Mouse (Mus musculus): Measurements from ENCODE around the gene Arf3. TPM values are rescaled to one million over a fixed set of nuclear protein-coding genes. Genes with fewer than 3 reads are reported as not detected.
"Not testable (repeated sequence)": the region's sequence is repeated elsewhere in the genome, so short reads cannot be mapped to it uniquely, and the experiment has no call there.

The Arf3 gene
- 1 to 10 TPM; 8.1 to 9.0 TPM for total RNA-seq (2021)
- long read RNA-seq, experiment 1, full-length matches to known transcripts, result 6 of 9 reads
- long read RNA-seq, experiment 1, partial matches to known transcripts, result 0 of 9 reads
- long read RNA-seq, experiment 1, other reads (novel, unspliced or antisense), result 3 of 9 reads
- long read RNA-seq, experiment 2, full-length matches to known transcripts, result 5 of 9 reads
- long read RNA-seq, experiment 2, partial matches to known transcripts, result 1 of 9 reads
- long read RNA-seq, experiment 2, other reads (novel, unspliced or antisense), result 3 of 9 reads

DNA sequence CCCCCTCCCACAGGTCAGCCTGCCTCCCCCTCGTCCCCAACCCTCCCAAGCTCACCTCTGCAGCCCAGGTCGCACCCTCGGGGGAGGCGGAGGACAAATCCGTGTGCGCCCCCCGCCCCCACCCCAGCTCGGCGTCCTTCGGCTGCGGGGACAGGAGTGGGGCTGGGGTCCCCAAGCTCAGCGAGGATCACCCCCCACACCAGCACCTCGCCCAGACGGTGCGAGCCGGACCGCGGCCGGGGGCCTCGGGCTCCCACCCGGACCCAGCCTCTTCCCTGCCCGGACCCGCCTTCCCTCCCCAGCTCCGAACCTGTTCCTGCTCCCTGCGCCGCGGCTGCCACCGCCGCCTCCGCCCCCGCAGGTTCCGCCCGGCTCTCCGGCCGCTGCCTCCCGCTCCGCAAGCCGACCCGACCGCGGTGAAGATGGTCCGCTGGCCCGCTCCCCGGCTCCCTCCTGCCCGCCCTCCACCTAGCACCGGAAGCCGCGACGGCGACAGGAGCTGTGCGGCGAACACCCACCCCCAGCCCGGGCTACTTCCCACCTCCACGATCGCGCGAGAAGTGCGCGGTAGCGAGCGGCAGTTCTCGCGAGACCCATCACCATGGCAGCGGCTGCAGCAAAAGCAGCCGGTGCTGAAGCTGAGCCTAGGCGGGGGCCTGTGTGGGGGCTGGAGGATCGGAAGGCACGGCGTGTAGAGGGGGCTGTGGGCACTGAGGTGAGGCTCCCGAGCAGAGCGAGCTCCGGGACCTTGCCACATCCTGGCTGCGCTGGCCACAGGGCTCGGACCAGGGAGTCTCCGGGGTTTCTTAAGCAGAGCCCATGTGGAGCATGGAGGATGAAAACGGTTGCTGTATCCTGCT is at the start of gene Arf3:
Gene Arf3 (minus strand): TSS at position 545 of the 860 bp plus-strand sequence.
- peak; percentile 95 for DNase-seq (ENCODE audit: low spot score)

DNA sequence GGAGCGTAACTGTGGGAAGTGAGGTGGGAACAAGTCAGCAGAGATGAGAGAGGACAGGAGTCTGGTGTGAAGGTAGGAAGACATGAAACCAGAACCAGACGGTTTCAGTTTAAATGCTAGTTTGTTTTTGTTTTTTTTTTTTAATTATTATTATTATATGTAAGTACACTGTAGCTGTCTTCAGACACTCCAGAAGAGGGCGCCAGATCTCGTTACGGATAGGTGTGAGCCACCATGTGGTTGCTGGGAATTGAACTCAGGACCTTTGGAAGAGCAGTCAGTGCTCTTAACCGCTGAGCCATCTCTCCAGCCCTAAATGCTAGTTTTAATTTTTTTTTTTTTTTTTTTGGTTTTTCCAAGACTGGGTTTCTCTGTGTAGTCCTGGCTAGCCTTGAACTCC is 47.2 kb upstream of the Arf3 start:
- not testable (repeated sequence) for DNase-seq (ENCODE audit: low spot score)

DNA sequence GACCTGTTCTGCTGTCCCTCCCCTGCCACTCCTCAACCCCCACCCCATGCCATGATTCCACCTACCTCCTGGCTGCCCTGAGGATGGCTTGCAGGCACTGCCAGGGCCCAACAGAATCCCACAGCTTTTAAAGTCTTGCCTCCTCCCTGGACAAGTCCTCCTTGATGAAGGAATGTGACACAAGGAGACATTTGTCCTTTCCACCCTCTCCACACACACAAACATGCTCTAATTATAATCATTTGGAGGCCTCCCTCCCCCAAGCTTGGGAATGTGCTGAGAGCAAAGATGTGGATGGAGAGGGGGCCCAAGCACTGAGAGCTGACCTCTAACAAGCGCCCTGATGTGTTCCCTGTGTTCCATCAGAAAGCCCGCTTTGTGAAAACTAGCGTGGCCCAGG is 46.4 kb upstream of the Arf3 start, which contains the start of gene Ddn:
Gene Ddn (minus strand): TSS at position 101 of the 400 bp plus-strand sequence.
- no peak for DNase-seq (ENCODE audit: low spot score)

DNA sequence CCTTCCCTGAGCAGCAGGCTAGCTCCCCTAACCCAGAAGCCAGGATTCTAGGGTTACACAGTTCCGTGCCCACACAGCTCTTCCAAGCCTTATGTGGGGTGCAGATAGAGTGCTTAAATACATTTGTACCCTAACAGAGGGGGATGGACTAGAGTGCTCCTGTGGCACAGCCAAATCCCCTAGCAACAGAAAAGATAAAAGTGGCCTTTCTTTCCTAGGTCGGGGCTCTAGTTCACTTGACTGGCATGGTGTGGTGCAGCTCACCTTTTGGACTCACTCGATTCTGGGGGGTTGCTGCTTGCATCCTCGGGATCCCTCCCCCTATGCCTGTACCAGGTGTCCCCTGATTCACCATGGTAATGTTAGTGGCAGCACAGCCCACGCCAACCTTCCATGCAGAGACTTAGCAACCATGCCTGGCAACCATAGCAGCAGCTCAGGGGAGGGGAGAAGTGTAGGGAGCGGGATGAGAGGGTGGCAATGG is 45.7 kb upstream of the Arf3 start:
- no peak for DNase-seq (ENCODE audit: low spot score)

DNA sequence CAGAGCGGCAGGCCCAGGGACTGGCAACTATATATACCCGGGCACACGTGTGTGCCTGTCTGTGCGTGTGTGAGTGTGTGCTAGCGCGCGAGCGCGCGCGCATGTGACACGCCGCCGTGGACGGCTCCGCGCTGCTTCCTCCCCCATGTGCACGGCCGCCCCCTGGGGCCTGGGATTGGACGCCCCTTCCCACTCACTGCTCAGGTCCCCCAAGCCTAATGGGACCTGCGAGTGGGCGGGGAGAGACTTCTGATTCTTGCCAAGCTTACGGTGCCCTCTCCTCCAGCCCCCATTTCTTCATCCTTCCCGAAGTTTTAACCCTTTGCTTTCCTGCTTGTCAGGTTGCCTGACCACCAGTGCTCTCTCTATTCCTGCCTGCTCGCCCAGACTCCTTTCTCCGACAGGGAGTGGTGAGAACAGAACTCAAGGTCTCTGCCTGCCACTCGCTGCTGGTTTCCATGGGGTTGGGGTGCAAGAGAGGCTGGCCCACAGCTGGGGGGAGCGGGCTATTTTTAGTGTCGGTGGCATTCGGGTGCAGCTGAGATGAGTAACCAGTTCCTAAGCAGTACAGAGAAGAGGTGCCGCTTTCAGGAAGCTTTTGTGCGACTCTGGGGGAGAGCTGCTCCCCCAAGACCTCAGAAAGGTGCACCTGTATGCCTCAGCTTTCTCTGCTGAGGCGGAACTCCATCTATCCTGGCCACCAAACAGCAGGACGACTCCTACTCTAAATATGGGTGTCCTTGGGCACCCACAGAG is 45.1 kb upstream of the Arf3 start:
- DNase-seq (ENCODE audit: low spot score), result no peak

DNA sequence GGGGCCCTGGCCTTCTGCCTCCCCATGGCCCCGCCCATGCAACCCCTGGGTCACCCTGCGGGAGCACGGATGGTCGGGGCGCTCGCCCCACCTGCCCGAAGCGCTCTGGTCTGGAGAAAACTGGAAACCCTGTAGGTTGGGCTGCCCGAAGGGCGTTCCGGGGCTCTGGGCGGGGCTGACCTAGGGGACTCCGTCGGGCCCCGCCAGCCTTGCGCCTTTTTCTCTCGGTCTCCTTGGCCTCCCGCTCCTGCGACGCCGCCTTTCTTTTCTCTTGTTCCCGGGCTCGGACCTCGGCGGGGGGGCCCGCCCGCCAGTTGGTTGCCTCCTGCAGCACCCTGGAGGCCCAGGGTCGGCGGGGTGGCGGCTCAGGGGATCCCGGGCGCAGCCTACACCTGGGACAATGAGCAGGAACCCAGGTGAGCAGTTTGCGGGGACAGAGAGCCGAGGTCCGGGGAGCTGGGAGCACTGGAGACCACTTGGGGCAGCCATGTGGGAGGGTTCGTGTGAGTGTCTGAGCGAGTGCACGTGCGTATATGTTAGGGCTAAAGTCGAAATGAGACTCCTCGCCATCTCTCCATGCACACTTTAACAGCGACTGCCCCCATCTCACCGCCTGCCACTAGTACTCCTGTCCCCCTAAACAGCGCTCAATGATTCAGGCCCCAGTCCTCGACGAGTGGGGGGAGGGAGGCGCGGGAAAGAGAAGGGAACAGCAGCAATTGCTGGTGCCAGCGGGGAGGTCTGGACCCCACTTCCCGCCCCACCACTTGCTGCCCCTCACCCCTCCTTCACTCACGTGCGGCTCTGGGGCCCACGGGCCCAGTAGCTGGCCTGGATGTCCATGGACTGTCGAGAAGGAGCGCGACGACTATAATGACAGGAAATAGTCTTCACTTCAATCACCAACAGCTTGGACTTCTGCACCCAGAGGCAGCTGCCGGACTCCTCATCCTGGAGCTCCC is 44.1 kb upstream of the Arf3 start:
- no peak for DNase-seq (ENCODE audit: low spot score)

DNA sequence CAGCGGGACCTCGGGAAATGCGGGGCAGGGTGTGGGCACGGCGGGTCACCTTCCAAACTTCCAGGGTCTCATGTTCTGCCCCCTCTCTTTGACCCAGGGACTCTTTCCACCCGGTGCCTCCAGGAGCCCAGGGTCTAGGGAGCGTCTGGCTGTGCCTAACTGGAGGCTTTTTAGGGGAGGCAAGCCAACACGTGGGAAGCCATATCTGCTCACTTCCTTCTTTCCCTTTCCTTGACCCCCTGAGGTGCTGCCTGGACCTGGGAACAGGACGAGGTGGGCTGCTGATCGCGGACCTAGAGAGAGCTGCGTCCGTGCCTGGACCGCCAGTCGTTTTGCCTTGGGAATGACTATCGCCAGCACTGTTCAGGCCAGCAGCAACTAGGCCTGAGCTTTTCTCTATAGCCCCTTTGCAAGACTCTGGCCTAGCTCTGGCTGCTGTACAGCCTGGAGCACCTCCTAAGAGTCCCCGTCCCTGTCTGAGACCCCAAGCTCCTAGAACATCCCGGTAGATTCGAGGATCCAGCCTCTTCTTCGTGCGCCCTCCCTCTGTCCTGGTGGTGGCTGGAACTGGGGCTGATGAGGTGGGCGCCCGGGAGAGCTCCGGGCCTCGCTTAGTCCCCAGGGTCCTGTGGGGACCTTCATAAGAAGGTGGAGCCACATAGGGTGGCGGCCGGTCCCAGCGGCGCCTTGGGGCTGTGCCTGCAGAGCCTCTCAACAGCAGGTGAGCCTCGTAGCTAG is 43.2 kb upstream of the Arf3 start:
- DNase-seq (ENCODE audit: low spot score), result no peak

DNA sequence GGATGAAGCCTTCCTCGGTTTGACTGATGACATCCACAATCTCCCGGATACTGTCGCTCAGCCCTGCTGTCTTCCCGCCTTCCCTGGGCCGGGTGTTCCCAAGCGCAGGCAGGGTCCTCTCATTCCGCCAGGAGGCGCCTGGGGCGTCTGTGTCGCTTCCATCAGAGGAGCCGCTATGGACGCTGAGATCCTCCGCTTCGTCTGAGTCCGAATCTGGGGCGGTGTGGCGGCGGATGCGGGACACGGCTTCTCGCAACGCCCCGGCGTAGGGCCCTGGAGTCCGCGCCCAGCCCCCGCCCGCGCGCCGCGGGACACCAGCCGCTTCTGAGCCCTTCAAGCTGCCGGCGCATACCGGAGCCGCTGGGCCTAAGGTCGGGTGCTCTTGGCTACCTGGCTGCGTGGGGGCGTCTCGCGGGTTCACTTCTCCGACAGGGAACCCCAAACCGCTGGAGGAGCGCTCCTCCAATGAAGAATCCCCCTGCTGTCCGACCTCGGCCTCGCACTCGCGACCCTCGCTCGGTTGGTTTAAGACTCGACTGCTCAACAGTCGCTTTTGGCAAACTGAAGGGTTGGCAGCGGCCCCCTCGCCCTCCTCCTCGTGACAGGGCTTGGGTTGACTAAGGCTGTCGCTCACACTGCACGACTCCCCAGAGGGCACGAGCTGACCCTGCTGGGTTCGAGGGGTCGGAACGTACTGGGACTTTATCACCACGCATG is 42.5 kb upstream of the Arf3 start:
- DNase-seq (ENCODE audit: low spot score), result peak; percentile 66

DNA sequence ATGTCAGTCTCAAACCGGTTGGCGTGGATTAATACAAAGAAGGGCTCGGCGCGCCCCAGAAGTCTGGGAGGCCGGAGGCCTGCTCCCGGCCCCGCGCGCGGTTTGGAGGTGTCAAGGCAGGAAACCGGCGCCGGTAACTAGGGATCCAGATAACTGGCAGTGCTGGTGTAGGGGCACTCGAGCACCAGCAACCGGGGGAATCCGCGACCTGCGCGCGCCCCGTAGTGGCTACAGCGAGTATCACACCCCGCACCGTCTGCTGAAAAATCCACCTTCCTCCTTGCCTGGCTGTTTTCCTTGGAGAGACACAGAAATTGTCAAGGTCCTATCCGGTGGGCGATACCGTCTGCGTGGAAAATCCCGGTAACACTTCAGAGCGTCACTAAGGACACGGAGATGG is 41.0 kb upstream of the Arf3 start:
- peak; percentile 81 for DNase-seq (ENCODE audit: low spot score)

DNA sequence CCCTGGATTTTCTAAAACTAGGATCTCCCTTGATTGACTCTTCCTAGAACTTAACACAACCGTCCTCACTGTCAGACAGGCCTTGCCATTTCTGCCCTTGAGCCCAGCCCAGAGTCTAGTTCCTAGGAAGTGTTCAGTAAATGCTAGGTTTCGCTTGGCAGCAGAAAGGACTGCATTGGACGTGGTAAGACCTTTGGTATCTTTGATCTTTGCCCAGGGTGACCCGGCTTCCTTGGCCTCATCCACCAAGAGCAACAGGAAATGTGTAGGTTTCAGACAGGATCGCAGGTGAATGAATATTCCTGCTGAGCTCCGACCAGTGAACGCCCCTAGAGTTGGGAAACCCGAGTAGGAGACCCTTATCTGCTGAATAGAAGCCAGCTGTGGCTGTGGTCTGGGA is 39.9 kb upstream of the Arf3 start:
- DNase-seq (ENCODE audit: low spot score), result no peak

DNA sequence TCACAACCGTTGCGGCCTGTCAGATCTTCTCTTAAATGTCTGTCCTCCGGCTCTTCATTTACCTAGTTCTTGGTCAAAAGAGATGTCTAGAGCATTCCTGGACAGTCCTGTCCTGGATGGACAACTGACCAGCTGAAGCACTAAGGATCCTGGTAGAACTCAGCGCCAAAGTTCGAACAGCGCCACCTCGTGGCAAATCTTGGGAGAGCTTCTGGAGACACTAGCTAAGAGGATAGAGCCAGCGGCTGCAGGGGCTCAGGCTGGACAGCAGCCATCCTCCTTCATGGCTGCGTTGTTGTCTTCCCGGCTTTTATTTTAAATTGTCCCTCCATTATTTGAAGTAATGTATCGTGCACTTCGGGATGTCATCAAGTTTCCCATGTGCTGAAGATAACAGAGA is 36.4 kb upstream of the Arf3 start:
- peak; percentile 84 for DNase-seq (ENCODE audit: low spot score)

DNA sequence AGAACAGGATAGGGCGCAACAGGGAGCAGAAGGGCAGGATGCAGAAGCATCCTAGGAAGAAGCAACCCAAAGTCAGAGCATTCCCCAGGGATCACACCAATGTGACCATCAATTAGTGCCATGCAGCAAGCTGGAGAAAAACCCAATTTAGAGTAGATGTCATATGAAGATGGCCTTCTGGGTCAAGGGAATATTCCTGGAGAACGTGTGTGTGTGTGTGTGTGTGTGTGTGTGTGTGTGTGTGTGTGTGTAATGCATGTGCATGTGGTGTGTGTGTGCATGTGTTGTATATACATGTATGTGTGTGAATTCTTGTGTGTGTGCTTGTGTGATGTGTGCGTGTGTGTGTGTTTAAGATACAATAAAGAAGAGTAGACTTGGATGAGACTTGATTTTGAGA is 35.9 kb upstream of the Arf3 start:
- DNase-seq (ENCODE audit: low spot score), result no peak

DNA sequence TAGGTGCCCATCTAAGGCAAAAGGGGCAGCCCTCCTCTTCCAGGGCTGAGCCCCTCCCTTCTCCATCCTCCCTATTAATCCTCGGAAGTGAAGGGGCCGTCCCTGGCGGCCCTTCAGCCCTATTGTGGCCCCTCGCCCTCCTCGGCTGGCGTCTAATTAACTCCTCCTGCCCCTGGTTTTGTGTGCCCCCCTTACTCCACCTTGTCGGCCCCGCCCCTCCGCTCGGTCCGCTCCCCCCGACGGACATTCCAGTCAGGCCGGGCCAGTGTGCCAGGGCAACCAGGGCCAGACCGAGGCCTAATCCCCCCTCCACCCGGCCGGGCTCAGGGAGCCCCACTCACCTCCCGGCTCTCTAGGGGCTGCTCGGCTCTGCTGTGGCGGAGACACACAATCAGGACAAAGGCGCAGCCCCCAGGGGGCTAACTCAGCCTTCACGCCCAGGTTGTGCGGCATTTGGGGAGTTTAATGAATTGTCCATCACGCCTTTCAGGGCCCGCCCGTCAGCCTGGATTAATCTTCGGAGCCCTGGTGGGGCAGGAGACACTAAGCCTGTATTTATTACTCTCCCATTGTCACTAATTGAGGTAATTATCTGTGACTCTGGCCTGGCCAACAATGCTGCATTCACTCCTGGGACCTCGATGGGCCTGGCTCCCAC is 35.0 kb upstream of the Arf3 start:
- no peak for DNase-seq (ENCODE audit: low spot score)

DNA sequence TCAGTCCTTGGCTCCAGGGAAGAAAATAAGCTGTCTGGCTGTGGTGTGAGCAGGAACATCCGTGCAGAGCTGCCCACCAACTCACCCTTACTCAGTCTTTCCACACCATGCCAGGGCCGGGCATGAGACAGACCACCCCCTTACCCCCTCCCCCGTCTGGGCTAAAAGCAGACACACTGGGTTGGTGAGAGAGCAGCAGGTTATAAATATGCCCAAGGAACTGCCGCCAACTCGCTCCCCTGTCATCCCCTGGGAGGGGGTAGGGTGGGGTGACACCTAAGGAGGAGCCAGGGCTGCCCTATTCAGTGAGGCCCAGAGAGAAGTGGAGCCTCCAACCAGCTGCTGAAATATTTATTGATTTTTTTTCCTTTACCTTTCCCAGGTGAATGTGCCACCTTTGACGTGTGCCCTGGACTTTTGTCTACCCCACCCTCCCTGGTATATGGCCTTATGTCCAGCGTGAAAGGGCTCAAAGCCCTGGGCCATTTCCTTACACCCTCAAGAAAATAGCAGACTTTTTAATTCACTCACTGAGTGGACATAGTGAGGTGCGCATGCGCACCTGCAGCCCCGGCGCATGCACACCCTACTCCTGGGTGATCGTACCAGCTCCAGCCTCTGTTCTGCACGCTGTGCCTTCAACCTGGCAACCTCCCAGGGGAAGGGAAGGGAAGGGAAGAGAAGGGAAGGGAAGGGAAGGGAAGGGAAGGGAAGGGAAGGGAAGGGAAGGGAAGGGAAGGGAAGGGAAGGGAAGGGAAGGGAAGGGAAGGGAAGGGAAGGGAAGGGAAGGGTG is 34.0 kb upstream of the Arf3 start:
- DNase-seq (ENCODE audit: low spot score), result no peak

DNA sequence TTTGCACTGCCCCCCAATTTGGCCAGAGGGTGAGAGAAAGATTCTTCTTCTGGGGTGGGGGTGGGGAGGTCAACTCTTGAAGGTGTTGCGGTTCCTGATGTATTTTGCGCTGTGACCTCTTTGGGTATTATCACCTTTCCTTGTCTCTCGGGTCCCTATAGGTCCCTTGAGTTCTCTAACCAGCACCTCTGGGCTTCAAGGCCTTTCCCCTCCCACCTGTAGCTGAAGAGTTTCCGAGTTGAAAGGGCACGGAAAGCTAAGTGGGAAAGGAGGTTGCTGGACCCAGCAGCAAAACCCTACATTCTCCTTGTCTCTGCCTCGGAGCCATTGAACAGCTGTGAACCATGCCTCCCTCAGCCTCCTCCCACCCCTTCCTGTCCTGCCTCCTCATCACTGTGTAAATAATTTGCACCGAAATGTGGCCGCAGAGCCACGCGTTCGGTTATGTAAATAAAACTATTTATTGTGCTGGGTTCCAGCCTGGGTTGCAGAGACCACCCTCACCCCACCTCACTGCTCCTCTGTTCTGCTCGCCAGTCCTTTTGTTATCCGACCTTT is 30.2 kb upstream of the Arf3 start:
- no peak for DNase-seq (ENCODE audit: low spot score)

DNA sequence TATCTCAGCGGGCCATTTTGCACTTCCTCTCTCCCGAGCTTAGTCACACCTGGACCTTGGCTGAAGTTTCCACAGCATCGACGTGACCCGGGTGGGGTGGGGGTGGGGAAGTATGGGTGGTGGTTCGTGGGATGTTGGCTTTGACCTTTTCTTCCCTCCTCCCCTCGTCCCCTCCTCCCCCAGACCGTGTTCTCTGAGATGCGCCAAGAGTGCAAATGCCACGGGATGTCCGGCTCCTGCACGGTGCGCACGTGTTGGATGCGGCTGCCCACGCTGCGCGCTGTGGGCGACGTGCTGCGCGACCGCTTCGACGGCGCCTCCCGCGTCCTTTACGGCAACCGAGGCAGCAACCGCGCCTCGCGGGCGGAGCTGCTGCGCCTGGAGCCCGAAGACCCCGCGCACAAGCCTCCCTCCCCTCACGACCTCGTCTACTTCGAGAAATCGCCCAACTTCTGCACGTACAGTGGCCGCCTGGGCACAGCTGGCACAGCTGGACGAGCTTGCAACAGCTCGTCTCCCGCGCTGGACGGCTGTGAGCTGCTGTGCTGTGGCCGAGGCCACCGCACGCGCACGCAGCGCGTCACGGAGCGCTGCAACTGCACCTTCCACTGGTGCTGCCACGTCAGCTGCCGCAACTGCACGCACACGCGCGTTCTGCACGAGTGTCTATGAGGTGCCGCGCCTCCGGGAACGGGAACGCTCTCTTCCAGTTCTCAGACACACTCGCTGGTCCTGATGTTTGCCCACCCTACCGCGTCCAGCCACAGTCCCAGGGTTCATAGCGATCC is 29.4 kb upstream of the Arf3 start:
- no peak for DNase-seq (ENCODE audit: low spot score)

DNA sequence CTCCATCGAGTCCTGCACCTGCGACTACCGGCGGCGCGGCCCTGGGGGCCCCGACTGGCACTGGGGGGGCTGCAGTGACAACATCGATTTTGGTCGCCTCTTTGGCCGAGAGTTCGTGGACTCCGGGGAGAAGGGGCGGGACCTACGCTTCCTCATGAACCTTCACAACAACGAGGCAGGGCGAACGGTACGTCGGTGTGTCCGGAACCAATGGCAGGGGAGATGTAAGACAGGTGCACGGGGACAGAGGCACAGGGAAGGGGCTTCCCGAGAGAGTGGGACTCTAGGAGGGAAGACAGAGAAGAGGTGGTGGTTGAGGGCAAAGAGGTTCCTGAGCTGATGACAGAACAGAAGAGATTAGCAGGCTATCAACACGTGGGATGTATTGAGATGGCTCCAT is 28.8 kb upstream of the Arf3 start:
- no peak for DNase-seq (ENCODE audit: low spot score)

All from gastrocnemius, adult 18-20 months (tissue).